Mouse (Mus musculus): ENCODE results near the gene Fam216a. TPM values are rescaled to one million over a fixed set of nuclear protein-coding genes. Genes with fewer than 3 reads are reported as not detected.
A peak's percentile ranks its signal among the peaks of the same experiment; 100 is the strongest.

The Fam216a gene
- polyA plus RNA-seq, 1 experiment: 94.8 TPM

DNA sequence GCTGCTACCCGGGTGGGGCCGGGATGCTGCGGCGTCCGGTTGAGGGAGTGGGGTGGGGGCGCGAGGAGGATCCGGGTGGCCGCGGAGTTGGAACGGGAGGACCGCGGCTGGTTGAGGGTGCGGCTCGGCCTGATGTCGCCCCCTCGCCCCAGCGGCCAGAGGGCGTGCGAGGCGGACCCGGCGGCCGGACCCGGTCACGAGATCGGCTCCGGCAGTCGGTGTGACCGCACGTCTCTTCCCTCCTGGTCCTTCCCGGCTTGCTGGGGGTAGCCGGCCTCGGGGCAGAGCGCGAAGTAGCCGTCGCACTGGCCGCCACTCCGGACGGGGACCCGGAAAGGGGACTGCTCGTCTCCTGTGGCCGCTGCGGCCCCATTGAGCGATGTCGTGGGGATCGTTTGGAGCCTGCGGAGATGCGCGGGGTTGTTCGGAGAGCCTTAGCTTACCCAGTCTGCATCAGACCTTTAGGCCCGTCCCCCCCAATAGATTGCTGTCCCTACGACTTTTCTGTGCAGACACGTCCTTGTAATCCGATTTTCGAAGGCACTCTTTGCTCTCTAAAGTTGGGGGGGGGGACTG, 17.6 kb downstream of the Fam216a start:
- H3K27me3 ChIP-seq (ENCODE audit: control insufficient read depth, insufficient read depth, low read length): no peaks in the 10 kb centered on the region
- DNase-seq: no peak
- 0 out of 2 replicates have a peak overlapping the region, but pooled peaks have one; percentile 26 for H3K27ac ChIP-seq (ENCODE audit: insufficient read depth, low read length)
- no peak for TF ChIP-seq POLR2A (IDR thresholded peaks at IDR 0.05; ENCODE audit: borderline replicate concordance, insufficient read depth, low read length)
- TF ChIP-seq CTCF (IDR thresholded peaks at IDR 0.05; ENCODE audit: borderline replicate concordance, insufficient read depth, low read depth, low read length): no peak
- no peaks in the 10 kb centered on the region for H3K4me1 ChIP-seq (ENCODE audit: control insufficient read depth, insufficient read depth, low read length)
- 1% methylated on average over 53 of the region's 57 CpGs for WGBS
- peak overlapping the region; percentile 76 for H3K4me3 ChIP-seq (replicated peaks; ENCODE audit: insufficient read depth, low read depth, low read length)

DNA sequence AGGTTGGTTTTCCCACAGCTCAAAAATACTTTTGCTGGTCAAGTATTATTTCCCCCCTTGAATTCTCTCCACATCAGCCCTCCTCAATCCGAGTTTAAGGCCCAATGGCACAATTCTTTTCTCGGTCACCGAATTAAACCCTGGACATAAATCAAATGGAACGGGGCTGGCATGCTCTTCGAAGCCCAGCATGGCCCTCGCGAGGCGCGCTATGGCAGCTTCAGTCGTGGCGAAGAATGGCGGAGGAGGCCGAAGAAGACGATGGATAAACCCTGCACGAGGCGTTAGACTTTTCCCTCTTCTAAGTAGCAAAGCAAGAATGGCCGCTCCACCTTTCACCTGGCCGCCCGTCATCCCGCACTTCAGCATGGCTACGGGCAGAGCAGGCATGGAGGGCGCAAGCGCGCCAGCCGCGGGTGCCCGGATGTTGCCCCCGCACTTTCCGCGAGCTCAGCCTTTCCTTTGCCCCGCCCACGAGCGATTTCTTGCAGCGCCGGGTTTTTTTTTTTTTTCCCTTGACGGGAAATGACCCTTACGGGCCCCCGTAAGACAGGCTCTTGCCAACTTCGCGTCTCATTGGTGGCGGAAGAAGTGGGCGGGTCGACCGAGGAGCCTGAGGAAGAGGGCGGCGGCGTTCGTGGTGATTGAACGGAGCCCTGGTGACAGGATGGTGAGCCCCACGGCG, 18.2 kb downstream of the Fam216a start, which contains the start of the genes Rad9b and Vps29:
Rad9b (minus strand) TSS at position 427 of the 685 bp plus-strand sequence.
Vps29 (plus strand) TSS at position 563 of the 685 bp plus-strand sequence.
- peak; percentile 84 for TF ChIP-seq POLR2A (IDR thresholded peaks at IDR 0.05; ENCODE audit: borderline replicate concordance, insufficient read depth, low read length)
- no peak for TF ChIP-seq CTCF (IDR thresholded peaks at IDR 0.05; ENCODE audit: borderline replicate concordance, insufficient read depth, low read depth, low read length)
- H3K27ac ChIP-seq (ENCODE audit: insufficient read depth, low read length): peak within 1 kb of the TSS; percentile 70
- H3K27me3 ChIP-seq (ENCODE audit: control insufficient read depth, insufficient read depth, low read length): no peaks in the 10 kb centered on the region
- DNase-seq: peak; percentile 99
- no peaks in the 10 kb centered on the region for H3K4me1 ChIP-seq (ENCODE audit: control insufficient read depth, insufficient read depth, low read length)
- H3K4me3 ChIP-seq (replicated peaks; ENCODE audit: insufficient read depth, low read depth, low read length): peak within 1 kb of the TSS; percentile 76
- under 1% methylated on average over 51 of the region's 51 CpGs for WGBS

DNA sequence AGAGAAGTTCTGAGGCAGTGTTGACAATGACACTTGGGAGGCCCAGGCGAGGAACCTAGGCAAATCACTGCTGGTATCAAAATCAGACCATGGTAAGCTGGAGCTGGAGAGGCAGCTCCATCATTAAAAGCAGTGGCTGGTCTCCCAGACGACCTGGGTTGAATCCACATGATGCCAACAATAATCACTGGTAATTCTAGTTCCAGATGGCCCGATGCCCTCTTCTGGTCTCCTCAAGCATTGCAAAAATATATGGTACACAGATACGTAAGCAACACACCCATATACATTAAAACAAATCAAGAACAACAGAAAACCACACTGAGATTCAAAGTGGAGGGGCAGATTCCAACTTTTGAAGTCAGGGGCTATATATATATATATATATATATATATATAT, 26.4 kb downstream of the Fam216a start:
- Histone ChIP-seq H3K27ac (ENCODE audit: insufficient read depth, low read length) (no peak overlapping the region), H3K4me1 (ENCODE audit: control insufficient read depth, insufficient read depth, low read length) (no peaks in the 10 kb centered on the region), H3K4me3 (replicated peaks; ENCODE audit: insufficient read depth, low read depth, low read length) (no peak overlapping the region), H3K27me3 (ENCODE audit: control insufficient read depth, insufficient read depth, low read length) (no peaks in the 10 kb centered on the region)
- WGBS: 75% methylated on average over 4 of the region's 4 CpGs
- DNase-seq: no peak
- TF ChIP-seq POLR2A (IDR thresholded peaks at IDR 0.05; ENCODE audit: borderline replicate concordance, insufficient read depth, low read length): no peak
- TF ChIP-seq CTCF (IDR thresholded peaks at IDR 0.05; ENCODE audit: borderline replicate concordance, insufficient read depth, low read depth, low read length): no peak

DNA sequence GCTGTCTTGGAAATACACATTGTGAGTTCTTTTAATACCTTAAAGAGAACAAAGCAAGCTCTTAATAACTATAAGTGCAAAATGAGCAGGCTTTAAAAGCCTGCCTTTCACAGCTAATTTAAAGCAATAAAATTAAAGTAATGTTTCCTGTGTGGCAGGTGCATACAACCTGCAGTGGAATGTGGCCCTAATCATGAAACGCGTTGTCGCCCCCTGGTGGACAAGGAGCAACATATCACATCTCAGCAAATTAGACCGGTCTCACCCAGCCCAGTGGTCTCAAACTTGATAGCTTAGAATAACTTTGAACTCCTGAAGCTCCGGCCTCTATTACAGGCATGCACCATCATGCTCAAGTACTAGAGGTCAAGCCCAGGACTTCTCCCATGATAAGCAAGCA, 27.9 kb downstream of the Fam216a start:
- no peak overlapping the region for H3K27ac ChIP-seq (ENCODE audit: insufficient read depth, low read length)
- DNase-seq: peak; percentile 73 to 82
- TF ChIP-seq CTCF (IDR thresholded peaks at IDR 0.05; ENCODE audit: borderline replicate concordance, insufficient read depth, low read depth, low read length) (peak; percentile 94), POLR2A (IDR thresholded peaks at IDR 0.05; ENCODE audit: borderline replicate concordance, insufficient read depth, low read length) (no peak)
- WGBS: 5% methylated on average over 5 of the region's 5 CpGs
- no peak overlapping the region for H3K4me3 ChIP-seq (replicated peaks; ENCODE audit: insufficient read depth, low read depth, low read length)
- H3K27me3 ChIP-seq (ENCODE audit: control insufficient read depth, insufficient read depth, low read length): no peaks in the 10 kb centered on the region
- H3K4me1 ChIP-seq (ENCODE audit: control insufficient read depth, insufficient read depth, low read length): no peaks in the 10 kb centered on the region

DNA sequence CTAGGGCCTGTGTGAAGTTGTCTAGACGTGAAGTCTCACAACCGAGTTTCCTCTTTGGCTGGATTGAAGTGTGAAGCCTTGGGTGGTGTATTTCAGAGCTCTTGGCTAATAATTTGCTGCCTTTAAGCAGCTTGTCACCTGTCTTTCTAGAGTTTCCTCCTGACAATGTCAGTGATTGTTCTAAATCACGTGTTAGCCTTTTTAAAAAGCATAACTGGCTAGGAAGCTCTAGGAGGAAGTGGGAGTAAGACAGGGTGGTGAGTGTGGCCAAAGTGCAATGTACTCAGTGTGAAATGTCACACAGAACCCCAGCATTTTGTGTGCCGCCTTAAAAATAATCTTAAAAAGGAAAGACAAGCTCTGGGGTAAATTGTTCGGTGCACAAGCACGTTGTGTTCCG, 28.4 kb downstream of the Fam216a start:
- TF ChIP-seq CTCF (IDR thresholded peaks at IDR 0.05; ENCODE audit: borderline replicate concordance, insufficient read depth, low read depth, low read length) (no peak), POLR2A (IDR thresholded peaks at IDR 0.05; ENCODE audit: borderline replicate concordance, insufficient read depth, low read length) (no peak)
- H3K27me3 ChIP-seq (ENCODE audit: control insufficient read depth, insufficient read depth, low read length): no peaks in the 10 kb centered on the region
- DNase-seq: no peak
- no peaks in the 10 kb centered on the region for H3K4me1 ChIP-seq (ENCODE audit: control insufficient read depth, insufficient read depth, low read length)
- H3K27ac ChIP-seq (ENCODE audit: insufficient read depth, low read length): no peak overlapping the region
- H3K4me3 ChIP-seq (replicated peaks; ENCODE audit: insufficient read depth, low read depth, low read length): no peak overlapping the region
- 45% methylated on average over 7 of the region's 7 CpGs for WGBS

DNA sequence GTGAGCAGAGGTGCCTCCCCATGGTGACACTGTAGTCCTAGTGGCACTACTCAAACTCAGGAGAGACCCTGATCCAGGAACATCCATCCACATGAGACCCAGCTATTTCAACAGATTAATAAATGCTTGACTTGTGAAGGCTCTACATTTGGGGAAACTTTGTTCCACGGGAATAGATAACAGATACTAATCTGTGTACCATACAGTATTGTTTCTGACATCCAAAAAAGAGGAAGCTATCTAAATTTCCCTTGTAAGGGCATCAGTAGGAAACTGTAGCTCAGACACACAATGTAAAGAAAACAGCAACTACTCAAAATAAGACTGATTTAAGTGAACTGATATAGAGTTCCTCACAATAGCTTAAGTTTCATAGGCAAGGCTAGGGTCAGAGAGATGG, 29.3 kb downstream of the Fam216a start:
- no peak for DNase-seq
- 88% methylated on average over 1 of the region's 1 CpGs for WGBS
- TF ChIP-seq POLR2A (IDR thresholded peaks at IDR 0.05; ENCODE audit: borderline replicate concordance, insufficient read depth, low read length): no peak
- no peak for TF ChIP-seq CTCF (IDR thresholded peaks at IDR 0.05; ENCODE audit: borderline replicate concordance, insufficient read depth, low read depth, low read length)
- no peak overlapping the region for H3K27ac ChIP-seq (ENCODE audit: insufficient read depth, low read length)
- H3K4me1 ChIP-seq (ENCODE audit: control insufficient read depth, insufficient read depth, low read length): no peaks in the 10 kb centered on the region
- no peaks in the 10 kb centered on the region for H3K27me3 ChIP-seq (ENCODE audit: control insufficient read depth, insufficient read depth, low read length)
- H3K4me3 ChIP-seq (replicated peaks; ENCODE audit: insufficient read depth, low read depth, low read length): no peak overlapping the region

DNA sequence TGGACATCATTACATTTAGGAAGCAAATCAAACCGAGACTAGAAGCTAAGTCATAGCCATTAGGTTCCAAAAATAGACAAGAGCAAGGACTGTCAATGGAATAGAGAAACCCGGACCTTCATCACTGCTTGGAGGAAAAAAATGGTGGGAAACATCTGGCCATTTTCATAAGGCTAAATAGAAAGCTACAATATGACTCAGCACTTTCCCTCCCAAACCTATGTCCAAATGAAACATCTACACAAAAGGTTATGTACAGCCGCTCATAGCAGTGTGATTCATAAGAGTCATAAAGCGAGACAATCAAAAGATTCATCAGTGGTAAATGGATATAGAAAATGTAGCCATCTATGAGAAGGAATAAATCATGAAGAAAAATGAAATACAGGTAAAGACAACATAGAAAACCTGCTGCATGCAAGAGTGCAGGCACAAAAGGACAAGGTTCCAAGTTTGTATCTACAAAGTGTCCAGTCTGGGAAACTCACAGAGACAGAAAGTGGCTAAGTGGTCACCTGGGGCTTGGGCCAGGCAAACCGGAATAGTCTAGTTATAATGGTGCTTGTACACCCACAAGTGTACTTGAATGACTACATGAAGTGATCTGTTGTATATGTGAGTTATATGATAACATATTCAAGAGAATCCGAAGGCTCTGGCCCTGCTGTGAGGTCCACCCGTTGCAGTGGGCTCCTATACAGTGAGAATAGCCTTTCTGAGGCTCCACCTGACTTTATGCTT, 35.4 kb downstream of the Fam216a start:
- no peaks in the 10 kb centered on the region for H3K27me3 ChIP-seq (ENCODE audit: control insufficient read depth, insufficient read depth, low read length)
- no peak overlapping the region for H3K4me3 ChIP-seq (replicated peaks; ENCODE audit: insufficient read depth, low read depth, low read length)
- 90% methylated on average over 7 of the region's 7 CpGs for WGBS
- H3K4me1 ChIP-seq (ENCODE audit: control insufficient read depth, insufficient read depth, low read length): peaks cover 4% of the 10 kb centered on the region
- TF ChIP-seq CTCF (IDR thresholded peaks at IDR 0.05; ENCODE audit: borderline replicate concordance, insufficient read depth, low read depth, low read length) (no peak), POLR2A (IDR thresholded peaks at IDR 0.05; ENCODE audit: borderline replicate concordance, insufficient read depth, low read length) (no peak)
- no peak for DNase-seq
- H3K27ac ChIP-seq (ENCODE audit: insufficient read depth, low read length): no peak overlapping the region
